Mouse (Mus musculus): ENCODE results near the gene Itpkb.

DNA sequence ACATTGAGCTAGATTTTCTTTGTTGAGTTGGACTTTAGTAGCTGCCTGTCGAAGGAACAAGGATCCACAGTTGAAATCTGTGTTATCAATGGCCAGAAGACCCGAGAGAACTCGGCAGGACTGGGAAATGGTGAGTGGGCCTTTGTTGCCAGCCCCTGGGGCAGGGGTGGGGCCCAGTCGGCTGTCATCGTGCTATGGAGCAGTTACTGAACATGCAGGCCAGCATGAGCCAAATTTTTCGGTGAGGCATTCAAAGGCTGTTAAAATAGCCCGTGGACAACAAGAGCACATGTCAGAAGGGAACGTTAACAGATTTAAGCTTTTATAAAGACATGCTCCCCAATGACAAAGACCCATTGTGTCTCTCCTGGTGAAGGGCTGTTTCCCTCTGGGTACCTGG, 52.1 kb downstream of the Itpkb start:
- no peak for TF ChIP-seq CTCF (IDR thresholded peaks at IDR 0.05; ENCODE audit: extremely low read depth, insufficient read depth, low read length)
- no peak for TF ChIP-seq POLR2A (IDR thresholded peaks at IDR 0.05; ENCODE audit: extremely low read depth, insufficient read depth, low read length)

Data from cortical plate, adult 2 months (tissue).